Mouse (Mus musculus) myocyte (in vitro differentiated cells): ENCODE results near the gene Eepd1. TPM values are rescaled to one million over a fixed set of nuclear protein-coding genes. Genes with fewer than 3 reads are reported as not detected.

Experiments used
- H3K27me3 ChIP-seq: one replicate; pipeline ENCODE4 v1.6.1; 2011; ENCODE audit not compliant: control insufficient read depth, insufficient read depth, insufficient read length
- H3K36me3 ChIP-seq: one replicate; pipeline ENCODE4 v1.6.1; 2011; ENCODE audit not compliant: control insufficient read depth, insufficient read depth
- H3K4me2 ChIP-seq: one replicate; pipeline ENCODE4 v1.6.1; 2011; ENCODE audit warnings: low read depth, control low read depth
- H3K4me3 ChIP-seq: one replicate; pipeline ENCODE4 v1.5.1; 2011; ENCODE audit warnings: mild to moderate bottlenecking, control low read depth, moderate library complexity
- H3K79me2 ChIP-seq: one replicate; pipeline ENCODE4 v1.6.1; 2011; ENCODE audit not compliant: control insufficient read depth, insufficient read depth
- H3ac ChIP-seq: one replicate; pipeline ENCODE4 v1.6.1; 2011; ENCODE audit not compliant: control insufficient read depth, insufficient read length
- CEBPB ChIP-seq: IDR thresholded peaks from 2 replicates; pipeline ENCODE4 v1.6.1; 2011; ENCODE audit warnings: mild to moderate bottlenecking, moderate library complexity; ENCODE audit not compliant: poor library complexity, insufficient read depth, severe bottlenecking
- E2F4 ChIP-seq: IDR thresholded peaks from one replicate; pipeline ENCODE4 v1.6.1; 2011; ENCODE audit warnings: mild to moderate bottlenecking, control low read depth, moderate library complexity; ENCODE audit not compliant: insufficient read depth
- MAX ChIP-seq: IDR thresholded peaks from one replicate; pipeline ENCODE4 v1.6.1; 2011; ENCODE audit warnings: low read depth, mild to moderate bottlenecking, control low read depth
- MYOD1 ChIP-seq, 3 experiments: IDR thresholded peaks; one replicate each; pipeline ENCODE4 v1.6.1; 2011; ENCODE audit warnings: control low read depth in 2 of 3, low read depth in 2 of 3, mild to moderate bottlenecking in 2 of 3, moderate library complexity in 1 of 3; ENCODE audit not compliant: insufficient read length in 2 of 3, control insufficient read depth in 1 of 3
- MYOG ChIP-seq, 3 experiments: IDR thresholded peaks; one replicate each; pipeline ENCODE4 v1.6.1; 2011; ENCODE audit warnings: control low read depth in 2 of 3, low read depth in 2 of 3, mild to moderate bottlenecking in 2 of 3; ENCODE audit not compliant: insufficient read length in 2 of 3, control insufficient read depth in 1 of 3, insufficient read depth in 1 of 3
- POLR2A ChIP-seq: IDR thresholded peaks from one replicate; pipeline ENCODE4 v1.6.1; 2011; ENCODE audit warnings: low read depth, mild to moderate bottlenecking, control low read depth, moderate library complexity; ENCODE audit not compliant: insufficient read length
- POLR2AphosphoS2 ChIP-seq: IDR thresholded peaks from one replicate; pipeline ENCODE4 v1.6.1; 2011; ENCODE audit warnings: low read depth, control low read depth; ENCODE audit not compliant: insufficient read length
- REST ChIP-seq: IDR thresholded peaks from one replicate; pipeline ENCODE4 v1.6.1; 2011; ENCODE audit warnings: mild to moderate bottlenecking, control low read depth, moderate library complexity; ENCODE audit not compliant: insufficient read depth, insufficient read length
- SRF ChIP-seq: IDR thresholded peaks from one replicate; pipeline ENCODE4 v1.6.1; 2011; ENCODE audit warnings: low read depth; ENCODE audit not compliant: control insufficient read depth, insufficient read length
- TCF12 ChIP-seq: IDR thresholded peaks from one replicate; pipeline ENCODE4 v1.6.1; 2011; ENCODE audit warnings: mild to moderate bottlenecking, control low read depth; ENCODE audit not compliant: poor library complexity, insufficient read depth, severe bottlenecking
- TCF3 ChIP-seq: IDR thresholded peaks from one replicate; pipeline ENCODE4 v1.6.1; 2011; ENCODE audit warnings: low read depth, control low read depth; ENCODE audit not compliant: insufficient read length
- USF1 ChIP-seq: IDR thresholded peaks from one replicate; pipeline ENCODE4 v1.6.1; 2011; ENCODE audit warnings: low read depth, mild to moderate bottlenecking, control low read depth, moderate library complexity
- polyA plus RNA-seq: library from polyadenylated mRNA; unstranded; fragments of >200 nt; fragmentation: generic; extraction: Trizol; gene quantifications from one replicate; pipeline ENCODE4 v1.2.1, GENCODE M21; 2012; ENCODE audit warnings: missing spikeins

Eepd1 gene
- polyA plus RNA-seq, 1 experiment = 6.7 TPM

- Histone ChIP-seq H3K79me2 (no peaks in the 10 kb centered on the region), H3K4me2 (no peak overlapping the region), H3K36me3 (no peaks in the 10 kb centered on the region), H3K4me3 (no peak overlapping the region), H3ac (no peak overlapping the region), H3K27me3 (no peaks in the 10 kb centered on the region)
- TF ChIP-seq SRF (no peak), MYOD1 (IDR thresholded peaks at IDR 0.05; ENCODE audit: control insufficient read depth in 1 of 3, insufficient read length in 2 of 3, low read depth in 2 of 3) (no peak), CEBPB (no peak), MYOG (IDR thresholded peaks at IDR 0.05; ENCODE audit: control insufficient read depth in 1 of 3, insufficient read depth in 1 of 3, insufficient read length in 2 of 3, low read depth in 2 of 3) (no peak), USF1 (no peak), MAX (no peak), TCF12 (no peak), POLR2A (no peak), E2F4 (no peak), TCF3 (no peak), REST (no peak), POLR2AphosphoS2 (no peak)
Measured at GRCm38 (mm10) chr9:25443546-25443945, 37.8 kb upstream of the Eepd1 start.

- Histone ChIP-seq H3K36me3 (no peaks in the 10 kb centered on the region), H3K4me3 (no peak overlapping the region), H3K4me2 (no peak overlapping the region), H3K27me3 (no peaks in the 10 kb centered on the region), H3ac (no peak overlapping the region), H3K79me2 (no peaks in the 10 kb centered on the region)
- no peak for TF ChIP-seq MAX
- no peak for TF ChIP-seq SRF
- no peak for TF ChIP-seq E2F4
- TF ChIP-seq POLR2A = no peak
- no peak for TF ChIP-seq TCF3
- no peak for TF ChIP-seq TCF12
- TF ChIP-seq CEBPB = no peak
Measured at GRCm38 (mm10) chr9:25450394-25450793, 31.0 kb upstream of the Eepd1 start.

- Histone ChIP-seq H3K27me3 (no peaks in the 10 kb centered on the region), H3K4me3 (no peak overlapping the region), H3K36me3 (no peaks in the 10 kb centered on the region), H3K79me2 (no peaks in the 10 kb centered on the region), H3K4me2 (no peak overlapping the region), H3ac (no peak overlapping the region)
- no peak for TF ChIP-seq REST
- no peak for TF ChIP-seq SRF
Measured at GRCm38 (mm10) chr9:25455027-25455426, 26.3 kb upstream of the Eepd1 start.

GRCm38 (mm10) chr9:25460835-25461555 lies 20.4 kb upstream of the Eepd1 start:
- no peaks in the 10 kb centered on the region for H3K36me3 ChIP-seq
- H3K79me2 ChIP-seq = no peaks in the 10 kb centered on the region
- no peak overlapping the region for H3ac ChIP-seq
- H3K27me3 ChIP-seq = no peaks in the 10 kb centered on the region
- no peak for TF ChIP-seq SRF
- TF ChIP-seq USF1 = no peak
- no peak for TF ChIP-seq MYOD1 (IDR thresholded peaks at IDR 0.05; ENCODE audit: control insufficient read depth in 1 of 3, insufficient read length in 2 of 3, low read depth in 2 of 3)
- TF ChIP-seq POLR2A = no peak
- no peak for TF ChIP-seq POLR2AphosphoS2
- TF ChIP-seq CEBPB = no peak
- TF ChIP-seq TCF3 = no peak
- no peak for TF ChIP-seq E2F4
- TF ChIP-seq TCF12 = no peak
- TF ChIP-seq MAX = no peak
- no peak for TF ChIP-seq REST
- no peak for TF ChIP-seq MYOG (IDR thresholded peaks at IDR 0.05; ENCODE audit: control insufficient read depth in 1 of 3, insufficient read depth in 1 of 3, insufficient read length in 2 of 3, low read depth in 2 of 3)
- no peak overlapping the region for H3K4me3 ChIP-seq
- no peak overlapping the region for H3K4me2 ChIP-seq

- Histone ChIP-seq H3K79me2 (no peaks in the 10 kb centered on the region), H3K4me2 (no peak overlapping the region), H3K36me3 (no peaks in the 10 kb centered on the region), H3ac (no peak overlapping the region), H3K27me3 (no peaks in the 10 kb centered on the region), H3K4me3 (no peak overlapping the region)
- peak in 1 of 3 experiments; percentile 51 for TF ChIP-seq MYOD1 (IDR thresholded peaks at IDR 0.05; ENCODE audit: control insufficient read depth in 1 of 3, insufficient read length in 2 of 3, low read depth in 2 of 3)
- TF ChIP-seq CEBPB = no peak
- TF ChIP-seq MYOG (IDR thresholded peaks at IDR 0.05; ENCODE audit: control insufficient read depth in 1 of 3, insufficient read depth in 1 of 3, insufficient read length in 2 of 3, low read depth in 2 of 3) = peak in 1 of 3 experiments; percentile 79
Measured at GRCm38 (mm10) chr9:25464305-25464704, 17.0 kb upstream of the Eepd1 start.
